Mouse (Mus musculus) cerebellum, postnatal 10 days (tissue): ENCODE measurements around the gene Dnajc27.
A peak's percentile ranks its signal among the peaks of the same experiment; 100 is the strongest.

Experiments used
- DNase-seq, 2 experiments: peaks; one replicate each; pipeline ENCODE4 v3.0.0; 2021; ENCODE audit warnings: mixed read lengths in 2 of 2

The Dnajc27 gene

GRCm38 (mm10) chr12:4082132-4083001, at the start of gene Dnajc27:
Dnajc27 (plus strand) TSS chr12:4082583.
- DNase-seq, result peak; percentile 99

GRCm38 (mm10) chr12:4036157-4036556, 46.2 kb upstream of the Dnajc27 start:
- DNase-seq, result no peak

- DNase-seq, result no peak
Measured at GRCm38 (mm10) chr12:4037511-4037910, 44.9 kb upstream of the Dnajc27 start.

GRCm38 (mm10) chr12:4038061-4039041, 44.0 kb upstream of the Dnajc27 start, which contains the start of gene Efr3b:
Efr3b (minus strand) TSS chr12:4038915.
- DNase-seq, result peak; percentile 92 to 95

- no peak for DNase-seq
Measured at GRCm38 (mm10) chr12:4039046-4039445, 43.3 kb upstream of the Dnajc27 start.

GRCm38 (mm10) chr12:4042411-4042810, 40.0 kb upstream of the Dnajc27 start:
- DNase-seq, result no peak

GRCm38 (mm10) chr12:4045992-4046391, 36.4 kb upstream of the Dnajc27 start:
- DNase-seq, result no peak

GRCm38 (mm10) chr12:4048031-4048430, 34.4 kb upstream of the Dnajc27 start:
- no peak for DNase-seq

GRCm38 (mm10) chr12:4050861-4051425, 31.4 kb upstream of the Dnajc27 start:
- no peak for DNase-seq

- DNase-seq, result no peak
Measured at GRCm38 (mm10) chr12:4053643-4054042, 28.7 kb upstream of the Dnajc27 start.

- no peak for DNase-seq
Measured at GRCm38 (mm10) chr12:4054845-4055244, 27.5 kb upstream of the Dnajc27 start.

- no peak for DNase-seq
Measured at GRCm38 (mm10) chr12:4058321-4058720, 24.1 kb upstream of the Dnajc27 start.

GRCm38 (mm10) chr12:4059683-4060082, 22.7 kb upstream of the Dnajc27 start:
- no peak for DNase-seq

- no peak for DNase-seq
Measured at GRCm38 (mm10) chr12:4065498-4065897, 16.9 kb upstream of the Dnajc27 start.

- no peak for DNase-seq
Measured at GRCm38 (mm10) chr12:4065944-4066343, 16.4 kb upstream of the Dnajc27 start.

GRCm38 (mm10) chr12:4066681-4067459, 15.5 kb upstream of the Dnajc27 start:
- no peak for DNase-seq

- DNase-seq, result no peak
Measured at GRCm38 (mm10) chr12:4068551-4068950, 13.8 kb upstream of the Dnajc27 start.

- peak; percentile 54 to 55 for DNase-seq
Measured at GRCm38 (mm10) chr12:4071671-4072070, 10.7 kb upstream of the Dnajc27 start.

- no peak for DNase-seq
Measured at GRCm38 (mm10) chr12:4075407-4075806, 7.0 kb upstream of the Dnajc27 start.

- DNase-seq, result no peak
Measured at GRCm38 (mm10) chr12:4076383-4076782, 6.0 kb upstream of the Dnajc27 start.

- peak; percentile 65 to 68 for DNase-seq
Measured at GRCm38 (mm10) chr12:4078069-4078468, 4.3 kb upstream of the Dnajc27 start.

- DNase-seq, result peak; percentile 87 to 94
Measured at GRCm38 (mm10) chr12:4080311-4080710, 2.1 kb upstream of the Dnajc27 start.
